Mouse (Mus musculus) lung, adult 2 months (tissue): Measurements from ENCODE around the gene Pde4d.

Experiments used
- CTCF ChIP-seq: fragments of 200-500 bp; IDR thresholded peaks from 2 replicates; pipeline ENCODE4 v1.5.1; 2011; ENCODE audit warnings: mild to moderate bottlenecking, low read length, control low read depth; ENCODE audit not compliant: insufficient read depth
- POLR2A ChIP-seq: fragments of 200-500 bp; IDR thresholded peaks from 2 replicates; pipeline ENCODE4 v1.6.1; 2011; ENCODE audit warnings: low read depth, mild to moderate bottlenecking, control low read depth, low read length, borderline replicate concordance; ENCODE audit errors: extremely low read depth

DNA sequence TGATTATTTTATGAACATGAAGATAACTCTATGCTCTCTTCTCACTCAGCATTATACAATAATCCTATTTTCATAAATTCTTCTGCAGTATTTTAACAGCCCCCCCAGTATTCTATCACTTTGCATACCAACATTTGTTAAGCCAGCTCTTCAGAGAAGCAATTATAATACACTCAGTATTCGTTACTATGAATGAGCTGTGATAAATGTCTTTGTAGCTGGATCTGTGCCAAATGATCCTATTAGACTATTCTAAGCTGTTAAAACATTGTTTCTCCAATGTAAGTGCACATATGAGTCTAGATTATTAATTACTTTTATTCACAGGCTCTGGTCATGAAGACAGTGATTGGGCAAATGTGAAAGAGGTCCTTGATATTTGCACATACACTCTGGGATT lies 575.0 kb downstream of the Pde4d start:
- TF ChIP-seq CTCF (no peak), POLR2A (no peak)
